Mouse (Mus musculus) forebrain, embryonic 14.5 days (tissue): Measurements from ENCODE around the gene Rptor. TPM values are rescaled to one million over a fixed set of nuclear protein-coding genes. Genes with fewer than 3 reads are reported as not detected.

ENCODE experiments used
- ATAC-seq: fragments of 200-750 bp; cut with Nextera tagmentation; 2 replicates; pipeline ENCODE4 v1.8.0; 2017; ENCODE audit warnings: mild to moderate bottlenecking, moderate library complexity
- DNase-seq: peaks from one replicate; pipeline ENCODE4 v3.0.0-alpha.2; 2015; ENCODE audit warnings: low spot score
- H3K27ac ChIP-seq: fragments of 300-500 bp; sonication (generic); 2 replicates; pipeline ENCODE4 v1.5.1; 2014; ENCODE audit warnings: low read depth, mild to moderate bottlenecking, control low read depth, low read length, moderate library complexity
- H3K27me3 ChIP-seq: fragments of 300-500 bp; sonication (generic); replicated peaks from 2 replicates; pipeline ENCODE4 v1.6.1; 2014; ENCODE audit warnings: low read length, control low read depth, mixed read lengths; ENCODE audit not compliant: control insufficient read depth, insufficient read depth
- H3K36me3 ChIP-seq: fragments of 300-500 bp; sonication (generic); 2 replicates; pipeline ENCODE4 v1.6.1; 2014; ENCODE audit warnings: low read length, control low read depth; ENCODE audit not compliant: control insufficient read depth, insufficient read depth
- H3K4me1 ChIP-seq: fragments of 300-500 bp; sonication (generic); 2 replicates; pipeline ENCODE4 v1.6.1; 2014; ENCODE audit warnings: antibody characterized with exemption, low read length, control low read depth; ENCODE audit not compliant: control insufficient read depth, insufficient read depth
- H3K4me2 ChIP-seq: fragments of 300-500 bp; sonication (generic); 2 replicates; pipeline ENCODE4 v1.6.1; 2014; ENCODE audit warnings: mild to moderate bottlenecking, control low read depth, low read length
- H3K4me3 ChIP-seq: fragments of 300-500 bp; sonication (generic); 2 replicates; pipeline ENCODE4 v1.5.1; 2014; ENCODE audit warnings: low read depth, low read length, control low read depth
- H3K9ac ChIP-seq: fragments of 300-500 bp; sonication (generic); 2 replicates; pipeline ENCODE4 v1.6.1; 2014; ENCODE audit warnings: mild to moderate bottlenecking, low read length, control low read depth, moderate library complexity
- H3K9me3 ChIP-seq: fragments of 300-500 bp; sonication (generic); replicated peaks from 2 replicates; pipeline ENCODE4 v1.6.1; 2016; ENCODE audit warnings: low read length, control low read depth, mixed read lengths; ENCODE audit not compliant: control insufficient read depth
- WGBS: fragments of 180-500 bp; shearing (Covaris S2); extraction: QIAGEN DNeasy Blood & Tissue Kit; methylation state at CpG from one replicate; pipeline ENCODE4 v1.1.7; 2014; 5-methylcytosine and 5-hydroxymethylcytosine counted together
- polyA plus RNA-seq: library from polyadenylated mRNA; unstranded; fragments of >200 nt; fragmentation: Nextera tagmentation; extraction: Ambion mirVana; gene quantifications from 2 replicates; pipeline ENCODE4 v1.2.1, GENCODE M21; 2014

Rptor gene
- polyA plus RNA-seq, 1 experiment from 2014 or later = 7.0 TPM

GRCm38 (mm10) chr11:119868556-119868955 lies 265.9 kb downstream of the Rptor start:
- peaks cover 50% of the 10 kb centered on the region for H3K36me3 ChIP-seq

GRCm38 (mm10) chr11:119871141-119871540 lies 268.4 kb downstream of the Rptor start:
- Histone ChIP-seq H3K4me1 (no peaks in the 10 kb centered on the region), H3K4me2 (no peak overlapping the region), H3K9me3 (no peaks in the 10 kb centered on the region), H3K27me3 (no peaks in the 10 kb centered on the region), H3K27ac (no peak overlapping the region), H3K9ac (no peak overlapping the region), H3K36me3 (peaks cover 61% of the 10 kb centered on the region), H3K4me3 (no peak overlapping the region)
- WGBS = 81% methylated on average over 7 of the region's 7 CpGs
- DNase-seq (no peak), ATAC-seq (no peak)

More at GRCm38 (mm10) chr11:119868556-119868955, 265.9 kb downstream of the Rptor start:
- DNase-seq = no peak
- H3K27ac ChIP-seq = no peak overlapping the region
- no peak overlapping the region for H3K9ac ChIP-seq
- no peak overlapping the region for H3K4me3 ChIP-seq
- 91% methylated on average over 4 of the region's 4 CpGs for WGBS
- no peaks in the 10 kb centered on the region for H3K27me3 ChIP-seq
- H3K4me1 ChIP-seq = no peaks in the 10 kb centered on the region
- no peak for ATAC-seq
- no peaks in the 10 kb centered on the region for H3K9me3 ChIP-seq
- no peak overlapping the region for H3K4me2 ChIP-seq

DNA sequence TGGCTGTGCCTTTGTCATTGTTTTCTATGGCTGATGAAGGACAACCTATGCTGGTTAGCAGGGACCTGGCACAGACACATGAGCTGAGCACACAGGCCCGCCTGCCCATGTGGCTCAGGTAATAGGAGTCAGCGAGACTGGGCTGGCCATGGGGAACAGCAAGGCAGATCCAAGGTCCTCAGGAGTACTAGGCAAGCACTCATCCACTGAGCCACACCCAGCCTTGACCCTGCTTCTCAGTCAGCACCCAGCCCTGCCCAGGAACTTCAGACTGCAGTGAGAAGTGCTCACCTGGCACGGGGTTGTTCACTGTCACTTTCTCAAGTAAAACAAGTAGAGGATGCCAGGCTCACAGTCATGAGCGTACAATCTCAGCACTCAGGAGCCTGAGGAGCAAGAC lies 270.9 kb downstream of the Rptor start:
- H3K9me3 ChIP-seq = no peaks in the 10 kb centered on the region
- 93% methylated on average over 4 of the region's 4 CpGs for WGBS
- DNase-seq = no peak
- H3K9ac ChIP-seq = no peak overlapping the region
- H3K27me3 ChIP-seq = no peaks in the 10 kb centered on the region
- H3K4me3 ChIP-seq = no peak overlapping the region
- H3K4me2 ChIP-seq = no peak overlapping the region
- peaks cover 60% of the 10 kb centered on the region for H3K36me3 ChIP-seq
- no peaks in the 10 kb centered on the region for H3K4me1 ChIP-seq
- ATAC-seq = no peak
- H3K27ac ChIP-seq = no peak overlapping the region

DNA sequence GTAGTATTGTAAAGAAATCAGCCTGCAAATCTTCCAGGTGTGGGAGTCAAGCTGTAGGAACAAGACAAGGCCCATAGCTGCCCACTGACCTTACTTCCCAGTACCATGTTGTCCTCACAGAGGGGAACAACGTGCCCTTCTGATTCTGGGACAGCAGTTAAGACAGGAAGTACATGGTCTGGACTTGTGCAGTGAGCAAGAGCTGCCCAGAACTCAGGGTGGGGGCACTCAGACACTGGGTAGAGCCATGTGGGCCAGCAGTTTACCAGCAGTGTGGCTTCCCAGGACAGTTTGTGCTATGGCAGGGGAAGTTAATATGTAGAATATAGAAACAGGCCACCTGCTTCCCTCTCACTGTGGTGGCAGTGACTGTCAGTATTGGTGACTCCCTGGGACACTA lies 272.1 kb downstream of the Rptor start:
- no peak overlapping the region for H3K27ac ChIP-seq
- no peak overlapping the region for H3K4me2 ChIP-seq
- DNase-seq = no peak
- H3K27me3 ChIP-seq = no peaks in the 10 kb centered on the region
- no peak overlapping the region for H3K9ac ChIP-seq
- no peak for ATAC-seq
- no peak overlapping the region for H3K4me3 ChIP-seq
- no peaks in the 10 kb centered on the region for H3K4me1 ChIP-seq
- H3K36me3 ChIP-seq = peaks cover 53% of the 10 kb centered on the region
- no peaks in the 10 kb centered on the region for H3K9me3 ChIP-seq
- 91% methylated on average over 1 of the region's 1 CpGs for WGBS

DNA sequence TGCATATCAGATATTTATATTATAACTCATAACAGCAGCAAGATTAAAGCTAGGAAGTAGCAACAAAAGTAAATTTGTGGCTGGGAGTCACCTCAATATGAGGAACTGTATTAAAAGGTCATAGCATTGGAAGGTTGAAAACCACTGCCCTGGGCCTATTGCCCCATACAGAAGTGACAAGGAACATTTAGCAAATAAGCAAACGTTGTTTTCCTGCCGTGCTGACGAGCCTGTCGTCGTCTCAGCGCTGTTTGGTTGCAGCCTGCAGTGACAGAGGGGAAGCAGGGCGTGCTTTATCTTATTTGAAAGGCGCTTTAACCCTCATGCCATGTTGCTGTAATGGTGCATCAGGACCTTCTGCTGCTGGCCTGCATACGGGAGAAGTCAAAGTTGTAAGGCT lies 273.0 kb downstream of the Rptor start:
- no peak overlapping the region for H3K4me2 ChIP-seq
- H3K27me3 ChIP-seq = no peaks in the 10 kb centered on the region
- DNase-seq = no peak
- H3K9ac ChIP-seq = no peak overlapping the region
- no peak overlapping the region for H3K27ac ChIP-seq
- ATAC-seq = no peak
- no peak overlapping the region for H3K4me3 ChIP-seq
- H3K36me3 ChIP-seq = peaks cover 48% of the 10 kb centered on the region
- WGBS = 88% methylated on average over 9 of the region's 9 CpGs
- no peaks in the 10 kb centered on the region for H3K9me3 ChIP-seq
- no peaks in the 10 kb centered on the region for H3K4me1 ChIP-seq

- 92% methylated on average over 7 of the region's 7 CpGs for WGBS
- DNase-seq (no peak), ATAC-seq (no peak)
- Histone ChIP-seq H3K27ac (no peak overlapping the region), H3K4me3 (no peak overlapping the region), H3K4me2 (no peak overlapping the region), H3K36me3 (peaks cover 38% of the 10 kb centered on the region), H3K9ac (no peak overlapping the region), H3K27me3 (no peaks in the 10 kb centered on the region), H3K4me1 (no peaks in the 10 kb centered on the region), H3K9me3 (no peaks in the 10 kb centered on the region)
These were observed 274.4 kb downstream of the Rptor start for GRCm38 (mm10) chr11:119877124-119877523.

DNA sequence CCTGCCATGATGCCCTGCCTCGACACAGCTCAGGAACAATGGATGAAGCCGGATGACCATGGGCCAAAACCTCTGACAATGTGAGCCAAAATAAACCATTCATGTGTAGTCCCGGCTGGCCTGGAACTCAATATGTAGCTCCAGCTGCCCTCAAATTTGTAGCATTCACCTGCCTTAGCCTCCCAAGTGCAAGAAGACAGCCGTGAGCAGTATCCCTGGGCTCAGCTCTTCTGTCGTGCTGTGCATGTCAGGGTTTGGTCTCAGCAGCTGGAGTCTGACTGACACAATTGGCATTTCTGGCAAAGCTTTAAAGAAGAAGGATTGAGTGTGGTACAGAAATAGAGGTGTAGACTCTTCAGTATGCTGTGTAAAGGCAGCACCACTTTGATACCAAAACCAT lies 276.9 kb downstream of the Rptor start:
- H3K27ac ChIP-seq = no peak overlapping the region
- H3K36me3 ChIP-seq = peaks cover 13% of the 10 kb centered on the region; the same call in 1 of the 2 replicates
- H3K9ac ChIP-seq = no peak overlapping the region
- H3K4me1 ChIP-seq = no peaks in the 10 kb centered on the region
- H3K4me2 ChIP-seq = no peak overlapping the region
- ATAC-seq (no peak), DNase-seq (no peak)
- H3K27me3 ChIP-seq = no peaks in the 10 kb centered on the region
- H3K9me3 ChIP-seq = no peaks in the 10 kb centered on the region
- 95% methylated on average over 5 of the region's 5 CpGs for WGBS
- H3K4me3 ChIP-seq = no peak overlapping the region

DNA sequence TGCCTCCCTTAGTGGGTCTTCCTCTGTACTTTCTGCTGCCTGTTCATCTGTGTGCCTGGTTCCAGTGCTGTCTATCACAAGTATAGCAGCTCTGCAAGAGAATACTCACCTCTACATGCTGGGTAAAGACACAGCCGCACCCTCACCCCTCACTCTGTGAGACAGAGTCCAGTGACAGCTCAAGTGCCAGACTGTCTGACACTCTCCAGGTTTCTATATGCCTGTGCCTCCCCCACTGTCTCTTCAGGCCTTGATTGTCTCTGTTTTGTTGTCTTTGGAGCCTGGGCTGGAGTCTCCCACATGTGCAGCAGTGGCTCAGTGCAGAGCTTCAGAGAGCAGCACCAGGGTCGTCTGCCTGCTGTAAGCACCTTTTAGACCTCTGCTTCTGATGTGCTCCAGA lies 280.9 kb downstream of the Rptor start:
- no peak for ATAC-seq
- H3K27ac ChIP-seq = no peak overlapping the region
- H3K36me3 ChIP-seq = peaks cover 23% of the 10 kb centered on the region
- DNase-seq = no peak
- no peaks in the 10 kb centered on the region for H3K4me1 ChIP-seq
- H3K4me2 ChIP-seq = no peak overlapping the region
- H3K27me3 ChIP-seq = no peaks in the 10 kb centered on the region
- H3K9me3 ChIP-seq = no peaks in the 10 kb centered on the region
- 84% methylated on average over 2 of the region's 2 CpGs for WGBS
- H3K4me3 ChIP-seq = no peak overlapping the region
- no peak overlapping the region for H3K9ac ChIP-seq

- H3K4me3 ChIP-seq = no peak overlapping the region
These were observed 287.3 kb downstream of the Rptor start for GRCm38 (mm10) chr11:119889966-119890365.

More at GRCm38 (mm10) chr11:119889966-119890365, 287.3 kb downstream of the Rptor start:
- 98% methylated on average over 3 of the region's 3 CpGs for WGBS
- Histone ChIP-seq H3K9ac (no peak overlapping the region), H3K36me3 (peaks cover 52% of the 10 kb centered on the region), H3K4me2 (no peak overlapping the region), H3K4me1 (peaks cover 16% of the 10 kb centered on the region), H3K9me3 (no peaks in the 10 kb centered on the region), H3K27ac (no peak overlapping the region), H3K27me3 (no peaks in the 10 kb centered on the region)
- ATAC-seq = no peak
- no peak for DNase-seq
